Mouse (Mus musculus) T-cell, adult 2 months (primary cell): ENCODE data around the gene Creb3.

Experiments used
- DNase-seq: peaks from one replicate; pipeline ENCODE4 v3.0.0; 2022; ENCODE audit warnings: low spot score

The Creb3 gene

GRCm38 (mm10) chr4:43558028-43558630 lies 4.0 kb upstream of the Creb3 start:
- no peak for DNase-seq

- peak; percentile 63 for DNase-seq
Measured at GRCm38 (mm10) chr4:43558631-43559356, 3.3 kb upstream of the Creb3 start.

GRCm38 (mm10) chr4:43559519-43560242 lies 2.5 kb upstream of the Creb3 start:
- no peak for DNase-seq

DNA sequence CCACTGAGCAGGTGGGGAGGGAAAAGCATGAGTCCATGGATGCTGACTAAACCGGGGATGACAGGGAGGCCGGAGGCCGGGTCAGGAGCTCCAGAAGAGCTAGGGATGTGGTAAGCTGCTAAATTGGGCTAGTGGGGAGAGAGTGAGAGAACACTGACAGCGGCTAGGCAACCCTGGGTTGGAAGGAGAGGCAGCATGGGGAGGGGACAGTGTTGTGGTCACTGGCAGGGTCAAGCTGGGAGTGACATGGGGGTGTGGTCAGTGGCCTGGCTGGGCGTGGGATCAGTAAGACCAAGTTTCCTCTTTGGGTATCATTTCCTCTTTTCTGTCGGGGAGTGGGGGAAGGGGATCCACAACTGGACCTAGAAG lies 1.9 kb upstream of the Creb3 start:
- no peak for DNase-seq

DNA sequence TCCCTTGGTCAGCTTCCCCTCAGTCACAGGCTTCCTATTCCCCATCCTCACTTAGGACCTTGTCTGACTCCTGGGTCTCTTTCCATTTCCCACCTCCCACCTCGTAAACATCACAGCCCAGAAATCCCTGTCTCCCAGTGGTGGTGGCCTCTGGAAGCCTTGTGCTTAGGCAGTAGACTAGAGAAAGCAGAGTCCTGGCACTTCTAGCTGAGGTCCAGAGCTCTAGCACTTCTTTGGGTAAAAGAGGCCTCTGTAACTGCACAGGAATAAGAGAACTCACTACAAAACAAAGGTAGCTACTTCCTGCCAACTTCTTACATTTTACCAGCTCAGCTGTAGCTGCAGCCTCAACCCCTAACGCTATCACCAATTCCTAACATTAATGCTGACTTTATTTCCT lies 1.2 kb upstream of the Creb3 start:
- DNase-seq: no peak

- DNase-seq: no peak
Measured at GRCm38 (mm10) chr4:43561436-43561996, 616 bp upstream of the Creb3 start.

DNA sequence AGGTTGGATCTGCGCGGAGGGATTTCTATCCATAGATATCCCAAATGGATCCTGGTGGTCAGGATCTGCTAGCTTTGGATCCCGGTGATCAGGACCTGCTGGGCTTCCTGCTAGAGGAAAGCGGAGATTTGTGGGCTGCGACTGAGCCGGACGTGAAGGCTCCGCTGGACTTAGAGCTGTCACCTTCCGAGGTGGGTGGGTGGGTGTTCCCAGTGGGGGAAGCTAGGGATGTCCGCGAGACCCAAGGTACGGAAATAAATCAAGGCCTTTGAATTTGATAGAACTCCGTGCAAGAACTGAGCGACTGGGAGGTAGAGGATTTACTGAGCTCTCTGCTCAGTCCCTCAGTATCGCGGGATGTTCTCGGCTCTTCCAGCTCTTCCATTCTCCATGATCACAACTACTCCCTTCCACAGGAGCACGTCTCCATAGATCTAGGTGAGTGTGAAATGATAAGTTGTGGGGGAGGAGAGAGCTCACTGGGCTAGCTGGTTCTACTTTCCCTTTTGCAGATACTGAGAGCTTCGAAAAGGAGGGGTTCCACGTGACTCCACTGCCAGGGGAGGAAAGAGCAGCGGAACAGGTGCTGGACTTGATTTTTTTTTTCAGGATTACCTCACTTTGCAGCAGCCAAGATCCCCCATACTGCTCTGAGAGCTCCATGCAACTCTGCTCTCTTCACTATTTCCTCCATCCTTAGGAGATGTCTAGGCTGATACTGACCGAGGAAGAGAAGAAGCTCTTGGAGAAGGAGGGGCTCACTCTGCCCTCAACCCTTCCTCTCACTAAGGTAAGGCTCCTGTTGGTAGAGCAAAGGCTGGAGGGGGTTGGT lies 853 bp downstream of the Creb3 start:
- DNase-seq: peak; percentile 47

DNA sequence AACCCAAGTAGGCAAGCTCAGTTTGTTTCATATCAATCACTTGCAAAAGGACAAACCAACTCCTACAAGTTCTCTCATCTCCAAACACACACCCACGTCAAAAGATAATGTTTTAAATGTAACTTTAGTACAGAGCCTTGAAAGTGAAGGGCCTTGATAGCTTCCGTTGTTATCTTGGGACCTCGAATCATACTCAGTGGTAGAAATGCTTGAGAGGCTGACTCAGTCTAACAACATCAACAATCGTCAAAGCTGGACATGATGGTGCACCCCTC lies 1.4 kb downstream of the Creb3 start:
- DNase-seq: no peak

- no peak for DNase-seq
Measured at GRCm38 (mm10) chr4:43564231-43564630, 2.1 kb downstream of the Creb3 start.

GRCm38 (mm10) chr4:43567140-43567539 lies 5.0 kb downstream of the Creb3 start:
- DNase-seq: no peak

DNA sequence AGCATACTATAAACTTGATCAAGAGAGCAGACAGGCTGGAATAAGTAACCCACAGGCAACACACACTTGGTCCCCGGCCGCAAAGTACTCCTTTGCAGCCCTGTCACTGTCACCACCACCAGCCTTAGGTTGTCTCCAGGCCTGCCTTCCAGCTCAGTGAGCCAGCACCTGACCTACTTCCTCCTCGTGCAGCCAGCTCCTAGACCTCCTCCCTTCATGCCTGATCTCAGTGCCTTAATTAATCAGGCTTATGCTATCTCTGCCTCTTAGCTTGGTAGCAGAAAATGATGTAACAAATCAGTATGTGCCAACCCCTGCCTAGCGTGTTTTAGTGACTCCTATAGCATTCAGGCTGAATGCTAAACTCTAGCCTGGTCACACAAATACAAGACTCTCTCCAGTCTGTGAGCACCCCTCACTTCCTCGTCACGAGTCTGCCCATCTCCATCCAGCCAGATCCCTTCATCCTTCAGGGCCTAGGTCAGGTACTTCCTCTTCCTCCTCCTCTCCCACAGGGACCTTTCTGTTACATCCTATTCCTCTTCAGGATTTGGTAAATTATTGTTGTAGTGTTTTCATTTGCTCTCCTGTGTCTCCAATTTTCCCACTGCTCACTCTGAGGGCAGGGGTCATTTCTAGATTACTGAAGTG lies 9.4 kb downstream of the Creb3 start:
- no peak for DNase-seq

- DNase-seq: no peak
Measured at GRCm38 (mm10) chr4:43573561-43573960, 11.4 kb downstream of the Creb3 start.

GRCm38 (mm10) chr4:43575356-43575755 lies 13.2 kb downstream of the Creb3 start:
- no peak for DNase-seq

DNA sequence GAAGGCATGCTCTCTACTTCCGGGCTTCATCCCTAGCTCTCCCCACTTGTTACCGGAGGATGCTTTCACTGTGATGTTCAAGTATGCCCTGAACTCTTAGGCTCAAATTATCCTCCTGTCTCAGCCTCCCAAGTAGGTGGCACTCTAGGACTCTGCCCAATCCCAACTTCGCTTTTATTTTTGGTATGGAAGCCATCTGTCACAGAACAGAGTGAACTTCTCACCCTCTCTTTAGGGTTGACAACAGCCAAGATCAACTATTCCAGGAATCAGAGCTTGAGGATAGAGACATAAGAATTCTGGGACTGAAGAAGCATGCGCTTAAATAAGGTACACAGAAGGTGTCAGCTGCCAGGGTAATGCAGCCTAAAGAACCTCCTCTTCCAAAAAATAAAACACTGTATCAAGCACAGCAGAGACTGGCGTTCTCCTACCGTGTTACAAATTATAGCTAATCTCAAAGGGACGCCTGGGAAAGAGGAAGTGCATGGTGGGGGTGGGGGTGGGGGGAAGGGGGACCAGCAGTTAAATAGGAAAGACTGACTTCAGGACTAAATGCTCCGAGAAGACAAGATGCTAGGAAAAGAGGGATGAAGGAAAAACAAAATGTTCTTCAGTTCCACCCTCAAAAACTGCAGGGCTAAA lies 15.2 kb downstream of the Creb3 start:
- no peak for DNase-seq

GRCm38 (mm10) chr4:43578376-43579204 lies 16.5 kb downstream of the Creb3 start, which contains the start of the genes Rgp1 and Gba2:
Rgp1 (plus strand) TSS chr4:43578715.
Gba2 (minus strand) TSS chr4:43578873.
- DNase-seq: peak; percentile 80

DNA sequence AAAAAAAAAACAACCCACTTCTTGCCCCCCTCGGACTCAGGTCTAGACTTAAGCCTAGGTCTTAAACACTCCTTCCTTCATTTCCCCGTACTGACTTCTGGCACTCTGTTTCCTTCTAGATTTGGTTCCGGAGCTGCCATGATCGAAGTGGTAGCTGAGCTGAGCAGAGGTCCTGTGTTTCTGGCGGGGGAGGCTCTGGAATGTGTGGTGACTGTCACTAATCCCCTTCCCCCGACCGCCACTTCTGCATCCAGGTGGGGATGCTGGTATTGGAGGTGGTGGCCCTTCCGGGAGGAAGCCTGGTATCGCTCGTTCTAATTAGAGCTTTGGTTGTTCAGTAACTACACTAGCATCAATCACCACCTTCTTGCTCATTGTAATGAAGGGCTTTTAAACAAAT lies 17.1 kb downstream of the Creb3 start:
- DNase-seq: no peak

- DNase-seq: no peak
Measured at GRCm38 (mm10) chr4:43579731-43580130, 17.6 kb downstream of the Creb3 start.

GRCm38 (mm10) chr4:43580721-43581120 lies 18.6 kb downstream of the Creb3 start:
- no peak for DNase-seq

DNA sequence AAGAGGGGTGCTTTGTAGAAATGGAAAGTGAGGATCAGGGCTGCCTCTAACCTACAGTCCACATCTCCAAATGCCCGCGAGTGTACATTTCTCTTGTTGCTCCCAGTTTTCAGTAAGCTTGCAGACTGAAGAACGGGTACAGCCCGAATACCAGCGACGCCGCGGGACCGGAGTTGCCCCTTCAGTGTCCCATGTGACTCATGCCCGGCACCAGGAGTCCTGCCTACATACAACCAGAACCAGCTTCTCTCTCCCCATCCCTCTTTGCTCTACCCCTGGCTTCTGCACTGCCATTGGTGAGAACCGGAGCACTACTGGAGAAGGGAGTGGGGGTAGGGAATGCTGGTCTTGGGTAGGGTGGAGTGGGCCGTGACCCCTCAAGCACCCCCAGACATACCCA lies 19.2 kb downstream of the Creb3 start:
- DNase-seq: no peak

- no peak for DNase-seq
Measured at GRCm38 (mm10) chr4:43582241-43582640, 20.1 kb downstream of the Creb3 start.
